Mouse (Mus musculus) liver, embryonic 15.5 days (tissue): ENCODE data around the gene Plcd4. TPM values are rescaled to one million over a fixed set of nuclear protein-coding genes. Genes with fewer than 3 reads are reported as not detected.

ENCODE experiments used
- ATAC-seq: fragments of 200-750 bp; cut with Nextera tagmentation; 2 replicates; pipeline ENCODE4 v1.8.0; 2017; ENCODE audit warnings: moderate number of reproducible peaks, mild to moderate bottlenecking, moderate library complexity; ENCODE audit not compliant: insufficient read depth
- H3K27ac ChIP-seq: fragments of 300-500 bp; sonication (generic); replicated peaks from 2 replicates; pipeline ENCODE4 v1.5.1; 2015; ENCODE audit warnings: mild to moderate bottlenecking, inconsistent platforms
- H3K27me3 ChIP-seq: fragments of 300-500 bp; sonication (generic); 2 replicates; pipeline ENCODE4 v1.6.1; 2015; ENCODE audit warnings: mild to moderate bottlenecking, inconsistent platforms
- H3K36me3 ChIP-seq: fragments of 300-500 bp; sonication (generic); replicated peaks from 2 replicates; pipeline ENCODE4 v1.6.1; 2015; ENCODE audit warnings: moderate library complexity, mild to moderate bottlenecking, inconsistent platforms
- H3K4me1 ChIP-seq: fragments of 300-500 bp; sonication (generic); replicated peaks from 2 replicates; pipeline ENCODE4 v1.6.1; 2015; ENCODE audit warnings: inconsistent platforms
- H3K4me2 ChIP-seq: fragments of 300-500 bp; sonication (generic); 2 replicates; pipeline ENCODE4 v1.6.1; 2015; ENCODE audit warnings: moderate library complexity, mild to moderate bottlenecking, inconsistent platforms
- H3K4me3 ChIP-seq: fragments of 300-500 bp; sonication (generic); replicated peaks from 2 replicates; pipeline ENCODE4 v1.5.1; 2015; ENCODE audit warnings: mild to moderate bottlenecking, inconsistent platforms
- H3K9ac ChIP-seq: fragments of 300-500 bp; sonication (generic); 2 replicates; pipeline ENCODE4 v1.6.1; 2015; ENCODE audit warnings: moderate library complexity, mild to moderate bottlenecking, inconsistent platforms
- H3K9me3 ChIP-seq: fragments of 300-500 bp; sonication (generic); replicated peaks from 2 replicates; pipeline ENCODE4 v1.6.1; 2016; ENCODE audit warnings: inconsistent platforms
- WGBS: fragments of 180-500 bp; shearing (Covaris S2); methylation state at CpG from one replicate; pipeline ENCODE4 v1.1.7; 2015; ENCODE audit warnings: mixed read lengths; ENCODE audit not compliant: insufficient replicate concordance; 5-methylcytosine and 5-hydroxymethylcytosine counted together
- microRNA-seq: library from miRNA; unstranded; fragments of <30 nt; microRNA quantifications from one replicate; pipeline ENCODE4, GENCODE M21; 2016
- polyA plus RNA-seq: library from polyadenylated mRNA; unstranded; fragments of >200 nt; fragmentation: Nextera tagmentation; extraction: Ambion mirVana; gene quantifications from 2 replicates; pipeline ENCODE4 v1.2.1, GENCODE M21; 2015

Plcd4 gene
- polyA plus RNA-seq, 1 experiment from 2014 or later: 0.17 TPM

GRCm38 (mm10) chr1:74600501-74601266 is 58.0 kb downstream of the Plcd4 start:
- peaks cover 18% of the 10 kb centered on the region for H3K4me1 ChIP-seq
- no peaks in the 10 kb centered on the region for H3K9me3 ChIP-seq
- no peaks in the 10 kb centered on the region for H3K27me3 ChIP-seq
- WGBS: 7% methylated on average over 26 of the region's 26 CpGs
- peak; percentile 57 for ATAC-seq
- H3K4me3 ChIP-seq: peak overlapping the region; percentile 78
- H3K4me2 ChIP-seq: peak overlapping the region; percentile 86
- peaks cover 23% of the 10 kb centered on the region for H3K36me3 ChIP-seq
- H3K9ac ChIP-seq: peak overlapping the region; percentile 74
- 0 out of 2 replicates have a peak overlapping the region, but pooled peaks have one; percentile 24 for H3K27ac ChIP-seq

GRCm38 (mm10) chr1:74601267-74601962 is 58.7 kb downstream of the Plcd4 start, which contains the start of the genes Rnf25 and Stk36:
Gene Rnf25, minus strand, starts transcription at chr1:74601397.
Gene Stk36, plus strand, starts transcription at chr1:74601445.
- Histone ChIP-seq H3K27ac (0 out of 2 replicates have a peak within 1 kb of the TSS, but pooled peaks have one; percentile 24), H3K36me3 (peaks cover 19% of the 10 kb centered on the region), H3K4me2 (peak within 1 kb of the TSS; percentile 86), H3K9me3 (no peaks in the 10 kb centered on the region), H3K4me1 (peaks cover 18% of the 10 kb centered on the region), H3K9ac (peak within 1 kb of the TSS; percentile 74), H3K27me3 (no peaks in the 10 kb centered on the region), H3K4me3 (peak within 1 kb of the TSS; percentile 78)
- ATAC-seq: peak; percentile 82
- WGBS: 16% methylated on average over 25 of the region's 25 CpGs

Small RNAs within 50 kb of the gene (microRNA-seq; reads per million reads assigned to microRNA genes)
- not detected for gene Gm25035

Other genes with a start within 250 kb of the Plcd4 start
- 15.4 and 18.7 TPM in 2 replicates for gene Tmbim1, start 237.3 kb upstream of the Plcd4 start, polyA plus RNA-seq
- gene Catip, start 180.8 kb upstream of the Plcd4 start, polyA plus RNA-seq: 0.06 TPM in 1 of 2 replicates, not detected in the other
- gene Slc11a1, start 167.7 kb upstream of the Plcd4 start, polyA plus RNA-seq: 14.0 and 17.0 TPM in 2 replicates
- 44.8 and 48.4 TPM in 2 replicates for gene Ctdsp1, start 151.4 kb upstream of the Plcd4 start, polyA plus RNA-seq
- 0.76 and 0.99 TPM in 2 replicates for gene Vil1, start 133.5 kb upstream of the Plcd4 start, polyA plus RNA-seq
- 30.3 and 31.4 TPM in 2 replicates for gene Cnot9, start 36.8 kb upstream of the Plcd4 start, polyA plus RNA-seq
- gene Usp37, start 1.4 kb downstream of the Plcd4 start, polyA plus RNA-seq: 11.7 and 12.0 TPM in 2 replicates
- 1.9 and 2.0 TPM in 2 replicates for gene Zfp142, start 45.4 kb downstream of the Plcd4 start, polyA plus RNA-seq
- 9.0 and 9.4 TPM in 2 replicates for gene Bcs1l, start 45.4 kb downstream of the Plcd4 start, polyA plus RNA-seq
- gene Rnf25, start 58.5 kb downstream of the Plcd4 start, polyA plus RNA-seq: 12.1 and 12.2 TPM in 2 replicates
- gene Stk36, start 58.6 kb downstream of the Plcd4 start, polyA plus RNA-seq: 0.21 and 0.24 TPM in 2 replicates
- gene Ttll4, start 118.9 kb downstream of the Plcd4 start, polyA plus RNA-seq: 3.7 and 4.5 TPM in 2 replicates
- gene Cyp27a1, start 170.7 kb downstream of the Plcd4 start, polyA plus RNA-seq: 5.8 TPM in 2 replicates
- gene Prkag3, start 206.3 kb downstream of the Plcd4 start, polyA plus RNA-seq: 0.05 and 0.20 TPM in 2 replicates
- gene Wnt6, start 229.0 kb downstream of the Plcd4 start, polyA plus RNA-seq: 0.09 TPM in 1 of 2 replicates, not detected in the other
- gene Wnt10a, start 248.6 kb downstream of the Plcd4 start, polyA plus RNA-seq: not detected in 2 replicates